ENCODE assay signal across 8 mouse cellular contexts in genomic region chr4:57568268-57569068, GRCm38 (mm10). TPM values are rescaled to one million over a fixed set of nuclear protein-coding genes. Genes with fewer than 3 reads are reported as not detected.
DNase-seq lines count a peak whose midpoint lies in the region; ATAC-seq lines count a peak whose summit lies in the region.

No protein-coding gene starts in this region.

- no peak for DNase-seq in frontal cortex, postnatal 25 days (ENCODE audit: low spot score in 2 of 2)
- peak; percentile 20 for DNase-seq in R1 (ENCODE audit: low read depth, low spot score)
- peak; percentile 55 to 57 for DNase-seq in heart, postnatal 10 days
- no peak for DNase-seq in midbrain, embryonic 11.5 days (ENCODE audit: low spot score, missing footprints)
- no peak for DNase-seq in spleen, postnatal 36 days (ENCODE audit: low spot score in 2 of 2)
- no peak for DNase-seq in layer of hippocampus, adult 18-20 months (ENCODE audit: low spot score in 2 of 2)
- DNase-seq in urinary bladder, postnatal 25 days (ENCODE audit: low spot score) = no peak

- peak overlapping the region; percentile 86 for H3K4me2 ChIP-seq in midbrain, embryonic 11.5 days

- 0 out of 2 replicates have a peak, but pooled peaks have one; percentile 10 for ATAC-seq in frontal cortex, adult (ENCODE audit: low TSS enrichment)
- ATAC-seq in midbrain, embryonic 11.5 days (ENCODE audit: low FRiP score) = peak; percentile 61; the same call in 1 of the 2 replicates

- WGBS in midbrain, embryonic 11.5 days = 42% methylated on average over 19 of the region's 19 CpGs

- 0 out of 2 replicates have a peak, but pooled peaks cover 2% of the 10 kb centered on the region for H3K27me3 ChIP-seq in midbrain, embryonic 11.5 days (ENCODE audit: control insufficient read depth, insufficient read depth, low read length)

- H3K36me3 ChIP-seq in midbrain, embryonic 11.5 days (ENCODE audit: control insufficient read depth, insufficient read depth, low read length) = no peaks in the 10 kb centered on the region

- intact Hi-C loops in heart, postnatal 10 days (cut with DNase I) = loop anchor here (2.0 kb wide), 1 partner anchor 38 kb away; no protein-coding TSS in a partner anchor

- peaks cover 4% of the 10 kb centered on the region for H3K4me1 ChIP-seq in midbrain, embryonic 11.5 days (ENCODE audit: control insufficient read depth, insufficient read depth, low read length)

- H3K9ac ChIP-seq in midbrain, embryonic 11.5 days (ENCODE audit: low read length) = peak overlapping the region; percentile 50; the same call in 1 of the 2 replicates

- H3K9me3 ChIP-seq in midbrain, embryonic 11.5 days (ENCODE audit: control insufficient read depth, low read length) = no peaks in the 10 kb centered on the region

- H3K27ac ChIP-seq in midbrain, embryonic 11.5 days (ENCODE audit: low read depth, low read length) = no peak overlapping the region

- peak overlapping the region; percentile 47 for H3K4me3 ChIP-seq in midbrain, embryonic 11.5 days (ENCODE audit: low read depth, low read length)

RNA-seq across cellular contexts. Expression of gene Pakap, which starts 0.5 kb away (rescaled TPM):
- 10 to 100 TPM; 60.6 to 62.1 TPM for total RNA-seq in heart, postnatal 10 days (2021)
- 21.1 and 21.4 TPM in 2 replicates for polyA plus RNA-seq in midbrain, embryonic 11.5 days (2014; fragmentation: Nextera tagmentation; extraction: Ambion mirVana)
- total RNA-seq in layer of hippocampus, adult 18-20 months (2021) = 10 to 100 TPM; 22.9 to 23.3 TPM

Comparison
In these comparisons a context has a peak if more than half of its experiments do, and no peak if none do; other contexts are left out.
1. DNase-seq: peak in R1 (single experiment) and heart, postnatal 10 days (2 of 2); none in frontal cortex, postnatal 25 days (0 of 2), midbrain, embryonic 11.5 days (single experiment), spleen, postnatal 36 days (0 of 2), layer of hippocampus, adult 18-20 months (0 of 2) and urinary bladder, postnatal 25 days (single experiment).